Mouse (Mus musculus) midbrain, postnatal 0 days (tissue): ENCODE results near the gene Tmem260. TPM values are rescaled to one million over a fixed set of nuclear protein-coding genes. Genes with fewer than 3 reads are reported as not detected.

Source experiments
- ATAC-seq: fragments of 200-750 bp; cut with Nextera tagmentation; 2 replicates; pipeline ENCODE4 v1.8.0; 2017; ENCODE audit warnings: moderate number of reproducible peaks, mild to moderate bottlenecking, moderate TSS enrichment, moderate library complexity; ENCODE audit not compliant: low FRiP score
- DNase-seq: peaks from one replicate; pipeline ENCODE4 v3.0.0-alpha.2; 2015; ENCODE audit warnings: low spot score
- H3K27ac ChIP-seq: fragments of 300-500 bp; sonication (generic); 2 replicates; pipeline ENCODE4 v1.5.1; 2014; ENCODE audit warnings: low read depth, mild to moderate bottlenecking, low read length, mixed read lengths
- H3K27me3 ChIP-seq: fragments of 300-500 bp; sonication (generic); 2 replicates; pipeline ENCODE4 v1.6.1; 2014; ENCODE audit warnings: low read length, control low read depth, mixed read lengths; ENCODE audit not compliant: insufficient read depth
- H3K36me3 ChIP-seq: fragments of 300-500 bp; sonication (generic); 2 replicates; pipeline ENCODE4 v1.6.1; 2014; ENCODE audit warnings: low read length, control low read depth, mixed read lengths; ENCODE audit not compliant: insufficient read depth
- H3K4me1 ChIP-seq: fragments of 300-500 bp; sonication (generic); 2 replicates; pipeline ENCODE4 v1.6.1; 2014; ENCODE audit warnings: mild to moderate bottlenecking, control low read depth, antibody characterized with exemption, low read length, mixed read lengths; ENCODE audit not compliant: insufficient read depth
- H3K4me2 ChIP-seq: fragments of 300-500 bp; sonication (generic); 2 replicates; pipeline ENCODE4 v1.6.1; 2014; ENCODE audit warnings: low read depth, mild to moderate bottlenecking, low read length, mixed read lengths; ENCODE audit not compliant: poor library complexity, severe bottlenecking
- H3K4me3 ChIP-seq: fragments of 300-500 bp; sonication (generic); 2 replicates; pipeline ENCODE4 v1.5.1; 2014; ENCODE audit warnings: low read depth, mild to moderate bottlenecking, low read length, moderate library complexity
- H3K9ac ChIP-seq: fragments of 300-500 bp; sonication (generic); replicated peaks from 2 replicates; pipeline ENCODE4 v1.6.1; 2014; ENCODE audit warnings: mild to moderate bottlenecking, low read length, moderate library complexity, mixed read lengths; ENCODE audit not compliant: poor library complexity, severe bottlenecking
- H3K9me3 ChIP-seq: fragments of 300-500 bp; sonication (generic); 2 replicates; pipeline ENCODE4 v1.6.1; 2016; ENCODE audit warnings: low read length, control low read depth
- CTCF ChIP-seq: IDR thresholded peaks from 2 replicates; pipeline ENCODE4 v1.5.1; 2016; ENCODE audit warnings: antibody characterized with exemption, mild to moderate bottlenecking
- WGBS: fragments of 180-500 bp; shearing (Covaris S2); extraction: QIAGEN DNeasy Blood & Tissue Kit; methylation state at CpG from one replicate; pipeline ENCODE4 v1.1.7; 2014; 5-methylcytosine and 5-hydroxymethylcytosine counted together
- polyA plus RNA-seq: library from polyadenylated mRNA; unstranded; fragments of >200 nt; fragmentation: Nextera tagmentation; extraction: Ambion mirVana; gene quantifications from 2 replicates; pipeline ENCODE4 v1.2.1, GENCODE M21; 2015
- total RNA-seq: library from RNA; depleted of rRNA; stranded (reverse); fragments of >200 nt; gene quantifications from 2 replicates; pipeline ENCODE4 v1.2.3, GENCODE M21; 2014; rRNA removed

Tmem260 gene
- total RNA-seq: 17.4 and 19.2 TPM in 2 replicates
- polyA plus RNA-seq: 12.7 and 14.2 TPM in 2 replicates

- no peaks in the 10 kb centered on the region for H3K9me3 ChIP-seq
- H3K27ac ChIP-seq: peak within 1 kb of the TSS; percentile 83
- ATAC-seq (peak; percentile 98), DNase-seq (peak; percentile 96)
- H3K4me1 ChIP-seq: peaks cover 7% of the 10 kb centered on the region; the same call in 1 of the 2 replicates
- peak; percentile 97 for TF ChIP-seq CTCF
- no peaks in the 10 kb centered on the region for H3K36me3 ChIP-seq
- no peaks in the 10 kb centered on the region for H3K27me3 ChIP-seq
- H3K4me3 ChIP-seq: peak within 1 kb of the TSS; percentile 77
- WGBS: under 1% methylated on average over 53 of the region's 69 CpGs
- peak within 1 kb of the TSS; percentile 77 for H3K9ac ChIP-seq
- peak within 1 kb of the TSS; percentile 76 for H3K4me2 ChIP-seq
Observed at GRCm38 (mm10) chr14:48445984-48446683, at the start of gene Tmem260. Gene Tmem260 (plus strand): TSS chr14:48446124.

- no peak overlapping the region for H3K27ac ChIP-seq
- H3K27me3 ChIP-seq: no peaks in the 10 kb centered on the region
- H3K4me3 ChIP-seq: no peak overlapping the region
- DNase-seq: no peak
- no peaks in the 10 kb centered on the region for H3K9me3 ChIP-seq
- H3K36me3 ChIP-seq: no peaks in the 10 kb centered on the region
- no peak for ATAC-seq
- no peak overlapping the region for H3K9ac ChIP-seq
- WGBS: 91% methylated on average over 13 of the region's 13 CpGs
- no peak overlapping the region for H3K4me2 ChIP-seq
- TF ChIP-seq CTCF: no peak
- no peaks in the 10 kb centered on the region for H3K4me1 ChIP-seq
Observed at GRCm38 (mm10) chr14:48406086-48406485, 39.8 kb upstream of the Tmem260 start.

GRCm38 (mm10) chr14:48417064-48417463 lies 28.9 kb upstream of the Tmem260 start:
- H3K36me3 ChIP-seq: no peaks in the 10 kb centered on the region
- TF ChIP-seq CTCF: no peak
- H3K27ac ChIP-seq: no peak overlapping the region
- ATAC-seq (no peak), DNase-seq (no peak)
- WGBS: 65% methylated on average over 3 of the region's 3 CpGs
- no peaks in the 10 kb centered on the region for H3K27me3 ChIP-seq
- H3K4me2 ChIP-seq: no peak overlapping the region
- H3K4me3 ChIP-seq: no peak overlapping the region
- H3K4me1 ChIP-seq: no peaks in the 10 kb centered on the region
- H3K9ac ChIP-seq: no peak overlapping the region
- no peaks in the 10 kb centered on the region for H3K9me3 ChIP-seq

GRCm38 (mm10) chr14:48418264-48418663 lies 27.7 kb upstream of the Tmem260 start:
- no peaks in the 10 kb centered on the region; the same call in 1 of the 2 replicates for H3K27me3 ChIP-seq
- ATAC-seq: no peak

GRCm38 (mm10) chr14:48418672-48419071 lies 27.3 kb upstream of the Tmem260 start:
- no peak overlapping the region for H3K4me2 ChIP-seq
- no peaks in the 10 kb centered on the region for H3K9me3 ChIP-seq
- H3K27me3 ChIP-seq: no peaks in the 10 kb centered on the region; the same call in 1 of the 2 replicates
- H3K9ac ChIP-seq: no peak overlapping the region
- no peak overlapping the region for H3K27ac ChIP-seq
- TF ChIP-seq CTCF: no peak
- no peak overlapping the region for H3K4me3 ChIP-seq
- ATAC-seq (no peak), DNase-seq (peak; percentile 10)
- H3K4me1 ChIP-seq: no peaks in the 10 kb centered on the region
- 67% methylated on average over 5 of the region's 5 CpGs for WGBS
- no peaks in the 10 kb centered on the region for H3K36me3 ChIP-seq

More at GRCm38 (mm10) chr14:48418264-48418663, 27.7 kb upstream of the Tmem260 start:
- H3K4me1 ChIP-seq: no peaks in the 10 kb centered on the region
- TF ChIP-seq CTCF: no peak
- H3K4me2 ChIP-seq: no peak overlapping the region
- H3K27ac ChIP-seq: no peak overlapping the region
- DNase-seq: no peak
- H3K9ac ChIP-seq: no peak overlapping the region
- WGBS: 68% methylated on average over 3 of the region's 3 CpGs
- H3K9me3 ChIP-seq: no peaks in the 10 kb centered on the region
- no peak overlapping the region for H3K4me3 ChIP-seq
- no peaks in the 10 kb centered on the region for H3K36me3 ChIP-seq

GRCm38 (mm10) chr14:48421476-48421875 lies 24.4 kb upstream of the Tmem260 start:
- no peaks in the 10 kb centered on the region for H3K4me1 ChIP-seq
- WGBS: 24% methylated on average over 6 of the region's 6 CpGs
- no peak overlapping the region for H3K27ac ChIP-seq
- no peak overlapping the region for H3K4me2 ChIP-seq
- ATAC-seq (no peak), DNase-seq (no peak)
- no peak overlapping the region for H3K9ac ChIP-seq
- H3K27me3 ChIP-seq: no peaks in the 10 kb centered on the region; the same call in 1 of the 2 replicates
- H3K36me3 ChIP-seq: no peaks in the 10 kb centered on the region
- H3K4me3 ChIP-seq: no peak overlapping the region
- no peaks in the 10 kb centered on the region for H3K9me3 ChIP-seq
- TF ChIP-seq CTCF: no peak
